Mouse (Mus musculus) ES-Bruce4 (cell line): ENCODE results near the gene Lce3f.

Experiments
- CTCF ChIP-seq: IDR thresholded peaks from one replicate; pipeline ENCODE4 v1.8.1; 2011; ENCODE audit warnings: low read depth, low read length
- EP300 ChIP-seq: IDR thresholded peaks from 2 replicates; pipeline ENCODE4 v1.6.1; 2011; ENCODE audit warnings: low read depth, low read length; ENCODE audit not compliant: insufficient read depth
- POLR2A ChIP-seq: IDR thresholded peaks from one replicate; pipeline ENCODE4 v1.8.1; 2011; ENCODE audit warnings: low read length; ENCODE audit not compliant: insufficient read depth

GRCm38 (mm10) chr3:92998691-92999090, 6.7 kb downstream of the Lce3f start:
- TF ChIP-seq CTCF (peak; percentile 85), POLR2A (no peak), EP300 (no peak)
